In genomic region chr1:57947552-57948347, GRCm38 (mm10) we compare ENCODE assay signal across 28 mouse cellular contexts. TPM values are rescaled to one million over a fixed set of nuclear protein-coding genes. Genes with fewer than 3 reads are reported as not detected.
DNase-seq lines count a peak whose midpoint lies in the region; ATAC-seq and TF ChIP-seq lines count a peak whose summit lies in the region.
"Had no signal": no experiment of that assay in that cellular context is flagged by ENCODE, and none has a peak within 500 bp of the region (broad histone marks: within the 10 kb centered on the region; RNA-seq: fewer than 3 reads in every experiment).

No protein-coding gene starts in this region.

- H3K9ac ChIP-seq in kidney, postnatal 0 days (ENCODE audit: low read depth, low read length) = no peak overlapping the region
- no peak overlapping the region for H3K9ac ChIP-seq in kidney, embryonic 14.5 days (ENCODE audit: low read depth, low read length)
- no peak overlapping the region for H3K9ac ChIP-seq in midbrain, embryonic 11.5 days (ENCODE audit: low read length)
- no peak overlapping the region for H3K9ac ChIP-seq in midbrain, embryonic 15.5 days
- H3K9ac ChIP-seq in embryonic facial prominence, embryonic 12.5 days = no peak overlapping the region
- H3K9ac ChIP-seq: forebrain, embryonic 12.5 days; heart, embryonic 15.5 days; intestine, embryonic 15.5 days; neural tube, embryonic 13.5 days had no signal

- DNase-seq in kidney, postnatal 0 days (ENCODE audit: low spot score) = peak; percentile 48
- DNase-seq in midbrain, embryonic 11.5 days (ENCODE audit: low spot score, missing footprints) = peak; percentile 67
- DNase-seq in frontal cortex, postnatal 25 days (ENCODE audit: low spot score in 2 of 2) = no peak
- no peak for DNase-seq in adrenal gland, adult 8-10 months
- DNase-seq: adrenal gland, postnatal 14 days; cerebellum, adult 2 months; gastrocnemius, adult 2 months; heart, postnatal 4 days; kidney, adult 8-10 months; kidney, postnatal 25 days; retina, postnatal 1 day; right cerebral cortex, postnatal 25 days; spleen, adult 18-20 months had no signal

- no peaks in the 10 kb centered on the region for H3K27me3 ChIP-seq in kidney, postnatal 0 days (ENCODE audit: insufficient read depth, low read length)
- H3K27me3 ChIP-seq in kidney, embryonic 14.5 days (ENCODE audit: control insufficient read depth, insufficient read depth, low read length) = no peaks in the 10 kb centered on the region
- H3K27me3 ChIP-seq in midbrain, embryonic 11.5 days (ENCODE audit: control insufficient read depth, insufficient read depth, low read length) = no peaks in the 10 kb centered on the region
- H3K27me3 ChIP-seq in midbrain, embryonic 15.5 days (replicated peaks) = no peaks in the 10 kb centered on the region
- no peaks in the 10 kb centered on the region for H3K27me3 ChIP-seq in embryonic facial prominence, embryonic 12.5 days
- H3K27me3 ChIP-seq: CH12.LX; heart, embryonic 15.5 days; intestine, embryonic 15.5 days; neural tube, embryonic 13.5 days had no signal

- no peak overlapping the region for H3K4me2 ChIP-seq in kidney, postnatal 0 days (ENCODE audit: low read length)
- H3K4me2 ChIP-seq in kidney, embryonic 14.5 days (replicated peaks; ENCODE audit: low read depth, low read length) = no peak overlapping the region
- H3K4me2 ChIP-seq in midbrain, embryonic 11.5 days = no peak overlapping the region
- H3K4me2 ChIP-seq in midbrain, embryonic 15.5 days = no peak overlapping the region
- H3K4me2 ChIP-seq in embryonic facial prominence, embryonic 12.5 days (replicated peaks) = no peak overlapping the region
- H3K4me2 ChIP-seq: forebrain, embryonic 12.5 days; heart, embryonic 15.5 days; intestine, embryonic 15.5 days; neural tube, embryonic 13.5 days had no signal

- no peak overlapping the region for H3K27ac ChIP-seq in kidney, postnatal 0 days
- H3K27ac ChIP-seq in kidney, embryonic 14.5 days (ENCODE audit: low read depth, low read length) = no peak overlapping the region
- H3K27ac ChIP-seq in midbrain, embryonic 11.5 days (ENCODE audit: low read depth, low read length) = no peak overlapping the region
- H3K27ac ChIP-seq in midbrain, embryonic 15.5 days = no peak overlapping the region
- H3K27ac ChIP-seq in embryonic facial prominence, embryonic 12.5 days = peak overlapping the region; percentile 36; the same call in 1 of the 2 replicates
- H3K27ac ChIP-seq: forebrain, embryonic 12.5 days; gastrocnemius, adult 2 months; heart, embryonic 15.5 days; intestine, embryonic 15.5 days; layer of hippocampus, adult 2 months; midbrain, embryonic 10.5 days; neural tube, embryonic 13.5 days had no signal

- H3K4me1 ChIP-seq in kidney, postnatal 0 days (replicated peaks; ENCODE audit: insufficient read depth, low read length) = no peaks in the 10 kb centered on the region
- H3K4me1 ChIP-seq in kidney, embryonic 14.5 days (ENCODE audit: control insufficient read depth, insufficient read depth, low read length) = no peaks in the 10 kb centered on the region
- no peaks in the 10 kb centered on the region for H3K4me1 ChIP-seq in midbrain, embryonic 11.5 days (ENCODE audit: control insufficient read depth, insufficient read depth, low read length)
- H3K4me1 ChIP-seq in midbrain, embryonic 15.5 days = no peaks in the 10 kb centered on the region
- peaks cover 13% of the 10 kb centered on the region; the same call in 1 of the 2 replicates for H3K4me1 ChIP-seq in embryonic facial prominence, embryonic 12.5 days
- H3K4me1 ChIP-seq: heart, embryonic 15.5 days; intestine, embryonic 15.5 days had no signal

- no peaks in the 10 kb centered on the region for H3K9me3 ChIP-seq in kidney, postnatal 0 days (replicated peaks; ENCODE audit: low read length)
- no peaks in the 10 kb centered on the region for H3K9me3 ChIP-seq in kidney, embryonic 14.5 days (ENCODE audit: control insufficient read depth, low read length)
- H3K9me3 ChIP-seq in midbrain, embryonic 11.5 days (ENCODE audit: control insufficient read depth, low read length) = no peaks in the 10 kb centered on the region
- H3K9me3 ChIP-seq in midbrain, embryonic 15.5 days = no peaks in the 10 kb centered on the region
- no peaks in the 10 kb centered on the region for H3K9me3 ChIP-seq in embryonic facial prominence, embryonic 12.5 days
- H3K9me3 ChIP-seq: forebrain, embryonic 12.5 days; G1E; heart, embryonic 15.5 days; intestine, embryonic 15.5 days; midbrain, embryonic 10.5 days; neural tube, embryonic 13.5 days had no signal

- 49% methylated on average over 2 of the region's 2 CpGs for WGBS in kidney, postnatal 0 days
- WGBS in kidney, embryonic 14.5 days = 37% methylated on average over 2 of the region's 2 CpGs
- 29% methylated on average over 2 of the region's 2 CpGs for WGBS in midbrain, embryonic 11.5 days
- 19% methylated on average over 2 of the region's 2 CpGs for WGBS in midbrain, embryonic 15.5 days
- WGBS in embryonic facial prominence, embryonic 12.5 days = 10% methylated on average over 2 of the region's 2 CpGs

- TF ChIP-seq CTCF in kidney, postnatal 0 days (IDR thresholded peaks at IDR 0.05; ENCODE audit: low read depth) = no peak

- ATAC-seq in kidney, postnatal 0 days (replicated peaks; ENCODE audit: low FRiP score, low read depth) = no peak
- ATAC-seq in kidney, embryonic 14.5 days (ENCODE audit: low FRiP score, low TSS enrichment) = no peak
- no peak for ATAC-seq in midbrain, embryonic 11.5 days (ENCODE audit: low FRiP score)
- no peak for ATAC-seq in midbrain, embryonic 15.5 days (replicated peaks)
- no peak for ATAC-seq in embryonic facial prominence, embryonic 12.5 days (ENCODE audit: insufficient number of reproducible peaks, insufficient read depth, low FRiP score, low TSS enrichment)
- ATAC-seq: hindbrain, embryonic 16.5 days; intestine, embryonic 15.5 days had no signal

- H3K4me3 ChIP-seq in kidney, postnatal 0 days (replicated peaks; ENCODE audit: low read depth, low read length) = no peak overlapping the region
- H3K4me3 ChIP-seq in kidney, embryonic 14.5 days (ENCODE audit: low read length) = no peak overlapping the region
- no peak overlapping the region for H3K4me3 ChIP-seq in midbrain, embryonic 11.5 days (ENCODE audit: low read depth, low read length)
- H3K4me3 ChIP-seq in midbrain, embryonic 15.5 days = no peak overlapping the region
- no peak overlapping the region for H3K4me3 ChIP-seq in embryonic facial prominence, embryonic 12.5 days
- H3K4me3 ChIP-seq: erythroblast, embryonic 14.5 days; forebrain, embryonic 12.5 days; gastrocnemius, adult 2 months; heart, embryonic 15.5 days; intestine, embryonic 15.5 days; layer of hippocampus, adult 2 months; midbrain, embryonic 10.5 days; myocyte; neural tube, embryonic 13.5 days had no signal

- H3K36me3 ChIP-seq in kidney, postnatal 0 days (ENCODE audit: insufficient read depth, low read length) = 0 out of 2 replicates have a peak, but pooled peaks cover 4% of the 10 kb centered on the region
- no peaks in the 10 kb centered on the region for H3K36me3 ChIP-seq in kidney, embryonic 14.5 days (ENCODE audit: control insufficient read depth, insufficient read depth, low read length)
- no peaks in the 10 kb centered on the region for H3K36me3 ChIP-seq in midbrain, embryonic 11.5 days (ENCODE audit: control insufficient read depth, insufficient read depth, low read length)
- peaks cover 11% of the 10 kb centered on the region; the same call in 1 of the 2 replicates for H3K36me3 ChIP-seq in midbrain, embryonic 15.5 days (replicated peaks)
- peaks cover 21% of the 10 kb centered on the region for H3K36me3 ChIP-seq in embryonic facial prominence, embryonic 12.5 days
- H3K36me3 ChIP-seq: intestine, embryonic 15.5 days had no signal

RNA-seq across cellular contexts. Expression of gene Sgo2a, which starts 48.0 kb away (rescaled TPM):
- polyA plus RNA-seq in kidney, postnatal 0 days (2015; fragmentation: Nextera tagmentation; extraction: Ambion mirVana) = 8.9 and 9.3 TPM in 2 replicates
- 19.6 and 23.7 TPM in 2 replicates for polyA plus RNA-seq in kidney, embryonic 14.5 days (2014; fragmentation: Nextera tagmentation; extraction: Ambion mirVana)
- polyA plus RNA-seq in midbrain, embryonic 11.5 days (2014; fragmentation: Nextera tagmentation; extraction: Ambion mirVana) = 30.3 and 30.5 TPM in 2 replicates
- polyA plus RNA-seq in midbrain, embryonic 15.5 days (2015; fragmentation: Nextera tagmentation; extraction: Ambion mirVana) = 2.7 and 2.8 TPM in 2 replicates
- polyA plus RNA-seq in embryonic facial prominence, embryonic 12.5 days (2016; fragmentation: Nextera tagmentation; extraction: Ambion mirVana) = 22.4 and 24.2 TPM in 2 replicates
- under 1 TPM; 0.35 to 0.81 (median 0.58) TPM for total RNA-seq in adrenal gland, adult 8-10 months (2022)
- polyA plus RNA-seq: liver, adult 2 months had no signal

Comparison
In these comparisons a context has a peak if more than half of its experiments do, and no peak if none do; other contexts are left out.
1. DNase-seq: peak in kidney, postnatal 0 days (single experiment) and midbrain, embryonic 11.5 days (single experiment); none in frontal cortex, postnatal 25 days (0 of 2) and adrenal gland, adult 8-10 months (single experiment).